Mouse (Mus musculus) E14TG2a.4 (cell line): ENCODE results near the gene Sbds.

Experiments used
- CTCF ChIP-seq: conservative IDR thresholded peaks from 2 replicates; pipeline ENCODE4 v1.5.1; 2014; ENCODE audit warnings: low read length
- POU5F1 ChIP-seq: IDR thresholded peaks from 2 replicates; pipeline ENCODE4 v1.6.1; 2014; ENCODE audit warnings: low read length, borderline replicate concordance

GRCm38 (mm10) chr5:130203948-130204347, 51.4 kb downstream of the Sbds start:
- no peak for TF ChIP-seq CTCF
- TF ChIP-seq POU5F1 = no peak
